Mouse (Mus musculus) midbrain, embryonic 10.5 days (tissue): ENCODE measurements at regions not wholly inside any gene's neighbourhood (a gene's known extent, or its start where the extent isn't known, plus 50 kb on each side); places are given as distances from the start of the nearest gene placed in this dataset.

ENCODE experiments used
- DNase-seq: peaks from one replicate; pipeline ENCODE4 v3.0.0-alpha.2; 2017; ENCODE audit warnings: low spot score
- H3K27ac ChIP-seq: fragments of 300-500 bp; sonication (generic); replicated peaks from 2 replicates; pipeline ENCODE4 v1.5.1; 2016; ENCODE audit warnings: mild to moderate bottlenecking
- H3K27me3 ChIP-seq: fragments of 300-500 bp; sonication (generic); 2 replicates; pipeline ENCODE4 v1.6.1; 2016; ENCODE audit warnings: low read depth, mild to moderate bottlenecking; ENCODE audit not compliant: poor library complexity, severe bottlenecking
- H3K36me3 ChIP-seq: fragments of 300-500 bp; sonication (generic); 2 replicates; pipeline ENCODE4 v1.6.1; 2016; ENCODE audit warnings: mild to moderate bottlenecking, moderate library complexity
- H3K4me1 ChIP-seq: fragments of 300-500 bp; sonication (generic); 2 replicates; pipeline ENCODE4 v1.6.1; 2016
- H3K4me3 ChIP-seq: fragments of 300-500 bp; sonication (generic); 2 replicates; pipeline ENCODE4 v1.5.1; 2016; ENCODE audit warnings: mild to moderate bottlenecking, moderate library complexity
- H3K9me3 ChIP-seq: fragments of 300-500 bp; sonication (generic); replicated peaks from 2 replicates; pipeline ENCODE4 v1.6.1; 2016; ENCODE audit warnings: mild to moderate bottlenecking
- WGBS: fragments of 180-500 bp; shearing (Covaris S2); methylation state at CpG from one replicate; pipeline ENCODE4 v1.1.7; 2016; 5-methylcytosine and 5-hydroxymethylcytosine counted together

DNA sequence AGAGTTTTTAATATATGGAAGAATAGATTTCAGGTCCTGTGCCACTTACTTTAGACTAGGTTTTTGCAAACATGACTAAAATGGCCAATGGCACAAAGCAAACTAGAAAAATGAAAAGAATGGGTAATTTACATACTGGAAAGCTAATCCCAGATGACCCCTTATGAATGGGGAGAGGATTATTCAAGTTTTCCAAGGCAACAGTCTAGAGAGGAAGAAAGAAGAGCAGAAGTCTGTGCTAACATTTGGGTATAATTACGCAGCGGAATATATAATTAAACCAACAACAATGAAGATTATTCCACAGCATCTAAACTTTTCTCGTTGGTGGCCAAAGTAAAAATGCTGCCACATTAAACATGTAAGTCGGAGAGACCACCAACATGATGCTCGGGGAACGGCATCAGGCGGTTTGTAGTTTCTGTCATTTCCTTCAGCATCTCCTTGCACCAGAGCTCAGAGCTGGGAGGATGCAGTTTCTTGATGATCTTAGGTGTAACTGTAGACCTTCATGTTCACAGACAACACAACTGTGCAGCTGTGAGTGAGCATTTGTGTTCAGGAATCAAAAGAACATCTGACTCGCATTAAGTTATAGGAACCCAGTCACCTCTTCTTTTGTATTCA lies 51.2 kb upstream of the Tmtc2 start:
- no peaks in the 10 kb centered on the region for H3K27me3 ChIP-seq
- H3K4me3 ChIP-seq, result no peak overlapping the region
- H3K9me3 ChIP-seq, result no peaks in the 10 kb centered on the region
- WGBS, result 75% methylated on average over 8 of the region's 8 CpGs
- H3K36me3 ChIP-seq, result no peaks in the 10 kb centered on the region
- peak overlapping the region; percentile 70 for H3K27ac ChIP-seq
- peaks cover 28% of the 10 kb centered on the region for H3K4me1 ChIP-seq
- DNase-seq, result no peak
